ENCODE assay signal across 22 mouse cellular contexts in the genomic region with DNA sequence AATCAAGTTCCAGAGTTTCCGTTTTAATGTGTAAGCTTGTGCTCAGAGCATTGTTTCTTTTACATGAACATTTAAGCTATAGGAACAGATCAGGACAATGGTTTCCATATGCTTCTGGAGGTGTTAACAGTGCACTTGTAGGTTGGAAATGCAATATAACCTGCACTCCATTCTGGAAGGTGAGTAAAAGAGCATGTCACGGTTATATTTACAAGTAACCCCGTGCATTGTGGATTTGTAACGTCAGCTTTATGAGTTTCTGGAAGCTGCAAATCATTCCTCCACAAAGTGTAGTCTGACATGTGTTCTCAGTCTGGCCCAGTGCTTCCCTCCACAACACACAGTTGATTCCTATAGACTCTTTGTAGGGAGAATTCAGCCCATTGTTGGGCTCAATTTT. TPM values are rescaled to one million over a fixed set of nuclear protein-coding genes. Genes with fewer than 3 reads are reported as not detected.
"Had no signal": no experiment of that assay in that cellular context is flagged by ENCODE, and none has a peak within 500 bp of the region (broad histone marks: within the 10 kb centered on the region; RNA-seq: fewer than 3 reads in every experiment).

No protein-coding gene starts in this region.

- H3K4me1 ChIP-seq: lung, embryonic 15.5 days; megakaryocyte, embryonic 14.5 days; midbrain, embryonic 10.5 days; midbrain, embryonic 12.5 days; neural tube, embryonic 13.5 days; neural tube, embryonic 15.5 days; stomach, embryonic 15.5 days had no signal

- H3K27me3 ChIP-seq: lung, embryonic 15.5 days; megakaryocyte, embryonic 14.5 days; midbrain, embryonic 12.5 days; neural tube, embryonic 13.5 days; neural tube, embryonic 15.5 days; stomach, embryonic 15.5 days had no signal

- H3K4me2 ChIP-seq: lung, embryonic 15.5 days; midbrain, embryonic 12.5 days; neural tube, embryonic 13.5 days; neural tube, embryonic 15.5 days; stomach, embryonic 15.5 days had no signal

- ATAC-seq: liver, postnatal 0 days; lung, postnatal 0 days; midbrain, embryonic 16.5 days had no signal

- DNase-seq: liver, postnatal 0 days; lung, adult 2 months; lung, postnatal 14 days; lung, postnatal 36 days; midbrain, embryonic 14.5 days; right cerebral cortex, postnatal 14 days; thymus, adult 2 months; thymus, postnatal 25 days; thymus, postnatal 4 days had no signal

- H3K36me3 ChIP-seq: lung, embryonic 15.5 days; midbrain, embryonic 10.5 days; midbrain, embryonic 12.5 days; neural tube, embryonic 13.5 days; neural tube, embryonic 15.5 days; stomach, embryonic 15.5 days had no signal

- H3K4me3 ChIP-seq: lung, embryonic 15.5 days; megakaryocyte, embryonic 14.5 days; midbrain, embryonic 10.5 days; midbrain, embryonic 12.5 days; myocyte; neural tube, embryonic 13.5 days; neural tube, embryonic 15.5 days; stomach, embryonic 15.5 days had no signal

- H3K9me3 ChIP-seq: lung, embryonic 15.5 days; megakaryocyte, embryonic 14.5 days; midbrain, embryonic 10.5 days; midbrain, embryonic 12.5 days; neural tube, embryonic 13.5 days; neural tube, embryonic 15.5 days; stomach, embryonic 15.5 days had no signal

- H3K9ac ChIP-seq: liver, postnatal 0 days; lung, embryonic 15.5 days; midbrain, embryonic 12.5 days; neural tube, embryonic 13.5 days; neural tube, embryonic 15.5 days; stomach, embryonic 15.5 days had no signal

- H3K27ac ChIP-seq: lung, embryonic 15.5 days; macrophage; midbrain, embryonic 10.5 days; midbrain, embryonic 12.5 days; neural tube, embryonic 13.5 days; neural tube, embryonic 15.5 days; stomach, embryonic 15.5 days; stomach, postnatal 0 days had no signal

RNA-seq across cellular contexts. Expression of a gene that starts 40.9 kb away (rescaled TPM):
- total RNA-seq: megakaryocyte progenitor cell, adult 5-6 weeks had no signal
- polyA plus RNA-seq: liver, postnatal 0 days; macrophage had no signal
